Mouse (Mus musculus): ENCODE measurements around the gene Pnrc2. TPM values are rescaled to one million over a fixed set of nuclear protein-coding genes. Genes with fewer than 3 reads are reported as not detected.

Gene Pnrc2
- total RNA-seq, 2 experiments from 2014 or later = 54.5 to 56.3 TPM

GRCm38 (mm10) chr4:135821772-135822171 lies 51.9 kb downstream of the Pnrc2 start:
- DNase-seq = no peak

Other genes with a start within 250 kb of the Pnrc2 start
- under 1 TPM; 0.08 to 0.10 TPM for gene Ifnlr1, start 187.6 kb downstream of the Pnrc2 start, total RNA-seq (2021)
- not detected for gene Il22ra1, start 145.7 kb downstream of the Pnrc2 start, total RNA-seq (2021)
- under 1 TPM; 0.60 to 0.71 TPM for gene Myom3, start 114.1 kb downstream of the Pnrc2 start, total RNA-seq (2021)
- gene Srsf10, start 18.1 kb downstream of the Pnrc2 start, total RNA-seq (2021) = 100 to 1,000 TPM in 1 of 2 experiments, 10 to 100 TPM in 1; 93.9 to 103 TPM
- under 1 TPM in 1 of 2 experiments, not detected in 1; 0.15 TPM for gene Cnr2, start 21.5 kb upstream of the Pnrc2 start, total RNA-seq (2021)
- 10 to 100 TPM; 33.4 to 43.1 TPM for gene Fuca1, start 46.9 kb upstream of the Pnrc2 start, total RNA-seq (2021)
- gene Hmgcl, start 72.6 kb upstream of the Pnrc2 start, total RNA-seq (2021) = 10 to 100 TPM; 35.5 to 36.4 TPM
- gene Gale, start 89.9 kb upstream of the Pnrc2 start, total RNA-seq (2021) = 10 to 100 TPM; 17.7 to 20.7 TPM
- gene Lypla2, start 98.8 kb upstream of the Pnrc2 start, total RNA-seq (2021) = 100 to 1,000 TPM in 1 of 2 experiments, 10 to 100 TPM in 1; 93.4 to 106 TPM
- gene Pithd1, start 113.4 kb upstream of the Pnrc2 start, total RNA-seq (2021) = 10 to 100 TPM; 87.4 to 89.4 TPM
- gene Eloa, start 147.9 kb upstream of the Pnrc2 start, total RNA-seq (2021) = 10 to 100 TPM; 28.7 to 30.3 TPM
- gene Rpl11, start 179.6 kb upstream of the Pnrc2 start, total RNA-seq (2021) = 100 to 1,000 TPM; 284 to 295 TPM